Mouse (Mus musculus) limb, embryonic 11.5 days (tissue): Measurements from ENCODE around the gene 1520401A03Rik. TPM values are rescaled to one million over a fixed set of nuclear protein-coding genes. Genes with fewer than 3 reads are reported as not detected.

Experiments used
- ATAC-seq: fragments of 200-750 bp; cut with Nextera tagmentation; 2 replicates; pipeline ENCODE4 v1.8.0; 2017; ENCODE audit warnings: low read depth; ENCODE audit not compliant: insufficient number of reproducible peaks, low FRiP score, low TSS enrichment
- DNase-seq: peaks from one replicate; pipeline ENCODE4 v3.0.0-alpha.2; 2015; ENCODE audit warnings: low spot score
- H3K27ac ChIP-seq: fragments of 300-500 bp; sonication (generic); replicated peaks from 2 replicates; pipeline ENCODE4 v1.5.1; 2014; ENCODE audit warnings: low read depth, mild to moderate bottlenecking, low read length
- H3K27me3 ChIP-seq: fragments of 300-500 bp; sonication (generic); 2 replicates; pipeline ENCODE4 v1.6.1; 2014; ENCODE audit warnings: mild to moderate bottlenecking, low read length, mixed read lengths; ENCODE audit not compliant: control insufficient read depth, insufficient read depth
- H3K36me3 ChIP-seq: fragments of 300-500 bp; sonication (generic); 2 replicates; pipeline ENCODE4 v1.6.1; 2014; ENCODE audit warnings: mild to moderate bottlenecking, low read length, moderate library complexity, mixed read lengths; ENCODE audit not compliant: control insufficient read depth, insufficient read depth
- H3K4me1 ChIP-seq: fragments of 300-500 bp; sonication (generic); 2 replicates; pipeline ENCODE4 v1.6.1; 2014; ENCODE audit warnings: low read length, mixed read lengths; ENCODE audit not compliant: control insufficient read depth, insufficient read depth
- H3K4me2 ChIP-seq: fragments of 300-500 bp; sonication (generic); 2 replicates; pipeline ENCODE4 v1.6.1; 2014; ENCODE audit warnings: low read depth, mild to moderate bottlenecking, moderate library complexity; ENCODE audit not compliant: severe bottlenecking
- H3K4me3 ChIP-seq: fragments of 300-500 bp; sonication (generic); 2 replicates; pipeline ENCODE4 v1.5.1; 2014; ENCODE audit warnings: low read depth, low read length
- H3K9ac ChIP-seq: fragments of 300-500 bp; sonication (generic); 2 replicates; pipeline ENCODE4 v1.6.1; 2014; ENCODE audit warnings: mild to moderate bottlenecking, low read length
- H3K9me3 ChIP-seq: fragments of 300-500 bp; sonication (generic); 2 replicates; pipeline ENCODE4 v1.6.1; 2016; ENCODE audit warnings: low read length; ENCODE audit not compliant: control insufficient read depth
- WGBS: fragments of 180-500 bp; shearing (Covaris S2); extraction: QIAGEN DNeasy Blood & Tissue Kit; methylation state at CpG from one replicate; pipeline ENCODE4 v1.1.7; 2014; 5-methylcytosine and 5-hydroxymethylcytosine counted together
- polyA plus RNA-seq: library from polyadenylated mRNA; unstranded; fragments of >200 nt; fragmentation: Nextera tagmentation; extraction: Ambion mirVana; gene quantifications from 2 replicates; pipeline ENCODE4 v1.2.1, GENCODE M21; 2014

Gene 1520401A03Rik
- polyA plus RNA-seq, 1 experiment from 2014 or later: 0.13 TPM

DNA sequence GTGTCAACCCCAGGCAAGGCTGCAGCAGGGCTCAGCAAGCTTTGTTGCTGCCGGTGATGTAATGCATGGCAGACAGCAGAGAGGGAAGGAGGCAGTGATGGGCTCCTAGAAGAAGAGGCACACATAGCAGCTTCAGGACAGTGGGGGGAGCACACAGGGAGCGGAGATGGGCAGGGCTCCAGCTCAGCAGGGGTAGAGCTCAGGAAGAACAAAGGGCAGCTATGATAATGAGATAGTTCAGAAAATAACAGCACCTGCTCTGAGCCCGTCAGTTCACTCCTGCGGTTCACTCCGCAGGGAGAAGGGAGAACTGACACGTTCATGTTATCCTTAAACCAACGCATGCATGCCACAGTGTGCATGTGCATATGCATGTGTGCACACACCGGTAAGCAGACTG, 36.2 kb upstream of the 1520401A03Rik start:
- Histone ChIP-seq H3K27ac (no peak overlapping the region), H3K4me1 (no peaks in the 10 kb centered on the region), H3K4me3 (no peak overlapping the region), H3K27me3 (no peaks in the 10 kb centered on the region), H3K9ac (no peak overlapping the region), H3K36me3 (peaks cover 35% of the 10 kb centered on the region), H3K9me3 (no peaks in the 10 kb centered on the region), H3K4me2 (no peak overlapping the region)
- ATAC-seq: no peak
- WGBS: 89% methylated on average over 8 of the region's 8 CpGs
- DNase-seq: no peak

DNA sequence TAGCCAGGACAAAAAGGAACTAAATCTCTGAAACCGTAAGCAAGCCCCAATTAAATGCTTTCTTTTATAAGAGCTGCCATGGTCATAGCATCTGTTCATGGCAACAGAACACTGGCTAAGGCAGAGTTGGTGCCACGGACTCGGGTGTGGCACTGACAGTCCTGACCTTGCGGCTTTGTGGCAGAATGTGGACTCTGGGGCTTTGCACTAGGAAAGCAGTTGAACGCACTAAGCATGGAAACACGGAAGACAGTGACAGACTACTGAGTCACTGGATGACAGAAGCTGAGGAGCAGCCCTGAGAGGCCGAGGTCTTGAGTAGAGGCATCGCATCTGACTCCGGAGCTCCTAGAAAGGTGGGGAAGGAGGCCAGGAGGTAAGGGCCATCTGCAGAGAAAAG, 35.0 kb upstream of the 1520401A03Rik start:
- no peak overlapping the region for H3K4me2 ChIP-seq
- H3K27ac ChIP-seq: no peak overlapping the region
- no peak overlapping the region for H3K9ac ChIP-seq
- 93% methylated on average over 9 of the region's 9 CpGs for WGBS
- H3K9me3 ChIP-seq: no peaks in the 10 kb centered on the region
- H3K4me3 ChIP-seq: no peak overlapping the region
- H3K36me3 ChIP-seq: peaks cover 40% of the 10 kb centered on the region
- DNase-seq (no peak), ATAC-seq (no peak)
- H3K4me1 ChIP-seq: no peaks in the 10 kb centered on the region
- H3K27me3 ChIP-seq: no peaks in the 10 kb centered on the region

DNA sequence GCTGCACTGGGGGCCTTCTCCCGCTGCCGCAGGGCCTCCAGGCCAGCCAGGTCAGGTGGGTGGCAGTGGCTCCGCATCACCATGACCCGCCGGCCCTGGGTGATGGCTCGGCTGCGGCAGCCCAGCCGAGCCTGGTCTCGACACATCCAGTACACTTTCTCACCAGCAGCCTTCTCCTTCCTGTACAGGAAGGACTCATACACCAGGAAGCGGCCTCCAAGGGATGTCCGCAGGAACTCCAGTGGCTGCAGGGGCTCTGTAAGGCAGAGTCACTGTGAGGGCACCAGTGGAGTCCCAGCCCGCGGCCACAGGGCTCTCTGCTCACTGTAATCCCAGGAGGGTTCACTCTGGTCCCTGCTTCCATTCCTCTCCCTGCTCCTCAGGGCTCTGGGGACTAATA, 33.1 kb upstream of the 1520401A03Rik start:
- Histone ChIP-seq H3K9ac (no peak overlapping the region), H3K9me3 (no peaks in the 10 kb centered on the region; the same call in 1 of the 2 replicates), H3K4me3 (no peak overlapping the region), H3K27ac (no peak overlapping the region), H3K36me3 (peaks cover 39% of the 10 kb centered on the region), H3K4me2 (no peak overlapping the region), H3K27me3 (no peaks in the 10 kb centered on the region), H3K4me1 (no peaks in the 10 kb centered on the region)
- no peak for ATAC-seq
- WGBS: 92% methylated on average over 13 of the region's 13 CpGs
- no peak for DNase-seq

DNA sequence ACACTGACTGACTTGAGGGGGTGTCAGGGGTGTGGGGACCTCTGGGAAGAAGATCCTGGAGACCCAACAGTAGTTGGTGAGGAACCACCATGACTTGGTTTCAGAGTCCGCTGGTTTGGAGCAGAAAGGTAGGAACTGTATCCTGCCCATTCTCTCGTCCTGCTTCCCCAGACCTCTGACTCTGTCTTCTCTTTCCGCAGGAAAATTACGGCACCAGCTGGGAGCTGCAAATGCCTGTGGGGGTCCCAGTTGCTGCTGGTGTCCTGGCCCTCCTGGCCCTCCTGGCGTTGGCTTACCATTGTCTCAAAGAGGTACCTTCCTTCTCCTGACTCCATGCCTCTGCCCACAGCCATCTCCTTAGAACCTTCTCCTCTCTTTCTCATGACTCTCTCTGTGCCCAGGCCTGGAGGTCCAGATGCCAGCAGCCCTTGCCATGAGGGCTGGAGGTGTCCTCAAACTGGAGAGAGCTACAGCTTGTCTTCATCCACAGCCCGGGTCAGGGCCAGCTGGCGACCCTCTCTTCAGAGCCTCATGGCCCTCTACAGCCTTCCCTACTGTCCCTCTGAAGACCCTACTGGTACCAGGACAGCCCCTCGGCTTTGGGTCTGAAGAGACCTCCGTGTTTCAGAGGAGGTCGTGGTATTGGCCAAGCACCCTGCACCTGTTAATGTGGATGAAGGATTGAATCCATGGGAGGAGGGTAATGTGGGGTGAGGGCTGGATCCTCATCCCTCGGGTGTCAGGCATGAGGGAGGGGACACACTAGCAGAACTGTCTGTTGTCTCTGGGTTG, 27.0 kb upstream of the 1520401A03Rik start:
- H3K4me2 ChIP-seq: no peak overlapping the region
- peaks cover 28% of the 10 kb centered on the region for H3K27me3 ChIP-seq
- 77% methylated on average over 11 of the region's 11 CpGs for WGBS
- no peaks in the 10 kb centered on the region; the same call in 1 of the 2 replicates for H3K9me3 ChIP-seq
- H3K27ac ChIP-seq: no peak overlapping the region
- H3K4me3 ChIP-seq: no peak overlapping the region
- H3K4me1 ChIP-seq: peaks cover 15% of the 10 kb centered on the region
- no peak overlapping the region for H3K9ac ChIP-seq
- H3K36me3 ChIP-seq: peaks cover 8% of the 10 kb centered on the region
- no peak for ATAC-seq
- no peak for DNase-seq

DNA sequence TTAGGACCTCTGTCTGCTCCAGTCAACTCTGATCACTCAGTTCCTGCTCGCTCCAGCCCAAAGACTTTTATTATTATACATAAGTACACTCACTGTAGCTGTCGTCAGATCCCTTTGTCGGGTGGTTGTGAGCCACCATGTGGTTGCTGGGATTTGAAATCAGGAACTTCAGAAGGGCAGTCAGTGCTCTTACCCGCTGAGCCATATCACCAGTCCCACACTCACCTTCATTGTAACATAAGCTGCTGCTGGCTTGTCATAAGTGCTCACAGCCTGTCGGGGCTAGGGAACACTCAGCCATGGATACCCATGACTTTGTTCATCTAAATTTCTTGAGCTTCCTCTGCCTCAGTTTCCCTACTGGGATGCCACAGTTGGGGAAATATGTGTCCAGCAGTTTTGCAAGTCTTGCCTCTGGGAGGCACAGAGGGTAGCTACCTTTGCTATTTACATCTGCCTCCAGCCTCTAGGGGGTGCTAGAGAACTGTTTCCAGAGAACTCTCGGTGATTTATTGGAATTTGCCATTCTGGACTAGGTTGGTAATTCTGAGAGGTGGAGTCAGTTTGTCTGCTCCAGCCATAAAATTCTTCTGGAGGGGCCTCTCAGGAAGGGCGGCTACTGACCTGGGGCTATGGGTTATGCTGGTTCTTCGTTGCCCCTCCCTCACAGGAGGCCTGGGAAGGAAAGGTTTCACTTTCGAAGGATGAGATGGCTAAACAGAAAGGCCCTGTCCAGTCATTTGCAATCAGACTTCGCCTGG, 26.2 kb upstream of the 1520401A03Rik start:
- Histone ChIP-seq H3K4me2 (no peak overlapping the region), H3K9ac (no peak overlapping the region), H3K4me1 (peaks cover 15% of the 10 kb centered on the region), H3K9me3 (no peaks in the 10 kb centered on the region; the same call in 1 of the 2 replicates), H3K36me3 (peaks cover 8% of the 10 kb centered on the region), H3K27me3 (peaks cover 36% of the 10 kb centered on the region), H3K4me3 (no peak overlapping the region), H3K27ac (no peak overlapping the region)
- WGBS: 35% methylated on average over 10 of the region's 10 CpGs
- ATAC-seq (no peak), DNase-seq (peak; percentile 75)

DNA sequence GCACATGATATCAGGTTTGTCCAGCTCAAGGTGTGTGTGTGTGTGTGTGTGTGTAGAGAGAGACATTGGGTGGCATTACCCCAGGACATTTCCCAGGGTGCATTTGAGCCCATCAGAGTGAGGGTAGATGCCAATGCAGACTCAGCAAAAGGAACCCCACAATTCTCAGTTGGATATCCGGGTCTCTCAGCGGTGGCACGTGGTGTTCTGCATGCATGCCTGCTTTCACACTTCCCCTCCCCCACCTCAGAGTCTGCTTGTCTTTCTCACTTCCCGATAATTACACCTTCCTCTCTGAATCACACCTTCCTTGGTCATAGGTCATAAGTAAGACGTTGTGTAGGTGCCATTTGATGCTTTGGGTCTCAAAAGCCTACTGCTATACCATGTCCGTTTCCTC, 25.4 kb upstream of the 1520401A03Rik start:
- peaks cover 3% of the 10 kb centered on the region for H3K36me3 ChIP-seq
- H3K4me1 ChIP-seq: peaks cover 15% of the 10 kb centered on the region
- ATAC-seq: no peak
- no peaks in the 10 kb centered on the region; the same call in 1 of the 2 replicates for H3K9me3 ChIP-seq
- H3K4me3 ChIP-seq: no peak overlapping the region
- H3K27me3 ChIP-seq: peaks cover 44% of the 10 kb centered on the region
- DNase-seq: no peak
- no peak overlapping the region for H3K27ac ChIP-seq
- H3K9ac ChIP-seq: no peak overlapping the region
- whole genome bisulfite sequencing: 23% methylated on average over 6 of the region's 6 CpGs
- no peak overlapping the region for H3K4me2 ChIP-seq

DNA sequence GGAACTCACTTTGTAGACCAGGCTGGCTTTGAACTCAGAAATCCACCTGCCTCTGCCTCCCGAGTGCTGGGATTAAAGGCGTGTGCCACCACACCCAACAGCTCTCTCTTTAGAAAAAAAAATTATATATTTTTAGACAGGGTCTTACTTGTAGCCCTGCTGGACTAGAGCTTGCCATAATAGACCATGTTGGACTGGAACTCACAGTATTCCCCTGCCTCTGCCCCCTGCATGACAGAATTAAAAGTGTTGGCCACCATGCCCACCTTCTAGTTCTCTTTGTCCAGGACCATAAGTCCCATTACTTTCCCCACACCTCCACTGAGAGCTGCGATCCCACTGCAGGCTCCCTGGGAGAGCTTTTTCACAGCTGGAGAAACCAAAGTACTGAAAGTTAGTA, 24.9 kb upstream of the 1520401A03Rik start:
- H3K27ac ChIP-seq: no peak overlapping the region
- H3K4me1 ChIP-seq: peaks cover 15% of the 10 kb centered on the region
- H3K36me3 ChIP-seq: peaks cover 3% of the 10 kb centered on the region; the same call in 1 of the 2 replicates
- peaks cover 50% of the 10 kb centered on the region for H3K27me3 ChIP-seq
- H3K9me3 ChIP-seq: no peaks in the 10 kb centered on the region; the same call in 1 of the 2 replicates
- no peak overlapping the region for H3K9ac ChIP-seq
- 77% methylated on average over 3 of the region's 3 CpGs for WGBS
- DNase-seq: no peak
- no peak overlapping the region for H3K4me3 ChIP-seq
- H3K4me2 ChIP-seq: no peak overlapping the region
- no peak for ATAC-seq

DNA sequence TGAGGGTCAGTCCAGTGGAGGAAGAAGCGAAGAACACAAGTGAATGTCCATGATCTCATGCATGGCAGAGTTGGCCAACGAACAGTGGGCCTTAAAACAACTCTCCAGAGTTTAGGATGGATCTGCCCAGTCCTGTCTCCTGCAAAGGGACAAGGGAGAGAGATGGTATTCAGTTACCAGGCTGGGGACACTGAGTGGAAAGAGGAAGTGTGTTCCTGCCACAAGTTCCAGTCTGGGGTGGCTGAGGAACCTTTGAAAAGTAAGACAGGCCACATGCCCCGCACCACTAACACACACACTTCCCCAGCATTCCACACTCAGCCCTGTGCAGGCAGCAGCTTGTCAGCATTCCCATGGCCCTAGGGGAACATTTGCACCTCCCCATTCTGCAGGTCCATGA, 24.2 kb upstream of the 1520401A03Rik start:
- Histone ChIP-seq H3K9me3 (peaks cover under 1% of the 10 kb centered on the region; the same call in 1 of the 2 replicates), H3K4me3 (no peak overlapping the region), H3K4me1 (peaks cover 19% of the 10 kb centered on the region), H3K27me3 (peaks cover 57% of the 10 kb centered on the region), H3K27ac (no peak overlapping the region), H3K4me2 (no peak overlapping the region), H3K36me3 (no peaks in the 10 kb centered on the region), H3K9ac (no peak overlapping the region)
- ATAC-seq (no peak), DNase-seq (no peak)
- WGBS: 87% methylated on average over 3 of the region's 3 CpGs
